Mouse (Mus musculus) embryo, embryonic 10.5 days (tissue): ENCODE data around the gene Trpm8.

ENCODE experiments used
- DNase-seq: peaks from one replicate; pipeline ENCODE4 v3.0.0-alpha.2; 2015; ENCODE audit warnings: low spot score

The Trpm8 gene

DNA sequence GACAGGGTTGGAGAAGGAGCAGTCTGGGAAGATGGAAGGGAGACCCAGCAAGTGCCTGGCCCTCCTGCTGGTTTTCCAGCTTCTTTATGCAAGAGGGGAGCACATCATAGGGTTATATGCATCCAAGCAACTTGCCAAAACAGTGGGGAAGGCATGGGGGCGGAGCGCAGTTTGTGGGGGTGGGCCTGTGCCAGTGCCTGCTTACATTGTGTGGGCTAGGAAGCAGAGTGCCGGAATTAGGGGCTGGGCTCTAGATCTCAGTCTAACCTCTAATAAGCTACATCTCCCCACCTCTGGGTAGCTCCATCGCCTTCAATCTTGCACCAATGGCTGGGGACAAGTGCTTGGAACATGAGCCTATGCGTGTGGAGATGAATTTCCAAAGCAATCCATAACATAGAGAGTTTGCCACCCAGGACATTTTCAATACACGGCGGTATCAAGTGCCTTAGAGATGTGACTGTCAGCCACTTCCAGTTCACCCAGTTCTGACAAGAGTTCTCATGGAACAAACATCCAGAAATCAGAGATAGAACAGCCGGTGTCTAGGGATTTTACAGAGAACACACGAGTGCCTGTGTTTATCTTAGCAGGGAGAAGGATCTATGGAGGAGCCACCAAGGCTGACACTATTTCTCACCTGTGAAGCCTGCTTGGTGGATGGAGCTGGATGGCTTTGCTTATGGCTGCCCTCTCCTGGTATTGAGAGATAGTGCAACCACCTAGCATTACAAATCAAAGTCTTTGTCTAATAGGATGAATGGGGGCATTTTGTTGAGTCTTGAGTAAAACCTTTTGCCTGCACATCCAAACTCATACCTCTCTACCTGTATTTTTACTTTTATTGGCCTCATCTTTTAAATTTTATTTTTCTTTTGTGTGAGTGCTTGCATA lies 23.9 kb downstream of the Trpm8 start:
- DNase-seq = peak; percentile 53

DNA sequence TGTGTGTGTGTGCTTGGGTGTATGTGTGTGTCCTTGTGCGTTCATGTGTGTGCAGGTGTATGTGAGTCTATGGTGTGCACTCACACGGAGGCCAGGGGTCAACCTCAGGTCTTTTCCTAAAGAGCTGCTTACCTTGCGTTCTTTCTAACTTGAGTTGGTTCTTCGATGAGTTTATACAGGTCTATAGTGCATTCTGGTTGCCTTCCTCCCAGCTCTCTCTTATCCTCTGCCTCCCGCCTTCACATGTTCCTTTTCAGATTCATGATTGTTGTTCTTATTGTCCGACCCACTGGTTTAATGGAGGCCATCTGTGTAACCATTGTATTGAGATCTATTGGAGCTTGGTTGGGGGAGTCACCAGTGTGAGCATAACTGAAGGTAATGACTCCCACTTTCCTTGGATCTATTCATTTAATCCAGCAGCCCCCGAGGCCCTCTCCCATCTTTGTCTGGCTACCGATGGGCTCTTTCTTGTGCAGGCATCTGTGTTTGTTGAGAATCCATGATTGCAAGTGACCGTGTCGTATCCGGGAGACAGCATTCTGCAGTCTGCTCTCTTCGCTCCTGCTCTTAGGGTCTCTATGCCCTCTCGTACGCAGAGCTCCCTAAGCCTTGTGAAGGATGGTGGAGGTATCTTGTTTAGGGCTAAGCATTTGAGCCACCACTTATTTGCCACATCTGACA lies 24.7 kb downstream of the Trpm8 start:
- peak; percentile 13 for DNase-seq

DNA sequence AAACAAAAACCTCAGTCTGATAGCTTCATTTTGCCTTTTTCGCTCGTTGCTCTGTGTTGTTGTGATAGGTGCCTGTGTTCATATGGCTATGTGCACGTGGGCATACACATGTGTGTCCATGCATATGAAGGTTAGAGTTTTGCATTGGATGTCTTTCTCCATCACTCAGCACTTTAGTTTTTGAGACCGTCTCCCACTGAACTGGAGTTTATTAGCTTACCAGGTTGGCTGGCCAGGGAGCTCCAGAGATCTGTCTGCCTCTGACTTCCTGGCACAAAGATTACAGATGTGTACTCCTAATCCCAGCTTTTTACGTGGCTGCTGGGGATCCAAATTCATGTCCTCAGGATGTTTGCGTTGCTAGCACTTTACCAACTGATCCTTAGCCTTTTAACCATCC lies 26.3 kb downstream of the Trpm8 start:
- peak; percentile 2 for DNase-seq

- DNase-seq = peak; percentile 1
Measured at GRCm38 (mm10) chr1:88304261-88304985, 27.0 kb downstream of the Trpm8 start.

GRCm38 (mm10) chr1:88305018-88305795 lies 27.7 kb downstream of the Trpm8 start:
- DNase-seq = peak; percentile 1

- peak; percentile 8 for DNase-seq
Measured at GRCm38 (mm10) chr1:88306543-88306942, 29.1 kb downstream of the Trpm8 start.

GRCm38 (mm10) chr1:88307180-88307579 lies 29.7 kb downstream of the Trpm8 start:
- DNase-seq = no peak

- DNase-seq = peak; percentile 9
Measured at GRCm38 (mm10) chr1:88309020-88309419, 31.6 kb downstream of the Trpm8 start.

DNA sequence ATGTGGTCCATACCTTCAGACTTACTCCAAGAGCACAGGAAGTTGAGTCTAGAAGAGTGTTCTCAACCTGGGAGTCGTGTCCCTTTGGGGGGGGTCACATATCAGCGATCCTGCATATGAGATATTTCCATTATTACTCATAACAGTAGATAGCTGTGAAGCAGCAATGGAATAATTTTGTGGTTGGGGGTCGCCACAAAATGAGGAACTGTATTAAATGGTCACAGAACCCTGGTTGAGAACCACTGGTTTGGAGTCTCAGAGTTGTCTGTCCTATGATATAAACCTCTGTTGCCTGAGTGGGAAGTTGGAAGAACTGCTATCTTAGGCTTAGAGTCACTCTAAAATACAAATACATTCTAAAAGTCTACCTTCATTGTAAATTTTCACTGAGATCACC lies 32.4 kb downstream of the Trpm8 start:
- peak; percentile 9 for DNase-seq

DNA sequence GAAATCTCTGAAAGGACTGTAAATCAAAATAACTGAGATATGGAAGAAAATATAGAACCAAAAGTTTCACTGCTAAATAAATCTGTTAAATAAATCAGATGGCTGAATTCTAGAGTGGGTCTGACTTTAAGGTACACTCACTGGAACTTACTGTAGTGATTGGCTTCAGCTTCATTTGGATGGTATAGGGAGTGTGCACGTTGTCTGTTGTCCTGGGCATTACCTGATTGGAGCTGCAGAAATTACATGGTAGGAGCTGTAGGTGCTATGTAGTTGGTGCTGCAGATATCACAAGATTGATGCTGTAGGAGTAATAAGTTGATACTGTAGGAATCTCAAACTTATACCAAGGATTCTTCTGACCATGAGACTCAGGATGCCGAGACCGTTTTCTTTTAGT lies 32.9 kb downstream of the Trpm8 start:
- DNase-seq = no peak

GRCm38 (mm10) chr1:88317279-88317678 lies 39.8 kb downstream of the Trpm8 start:
- DNase-seq = no peak

- peak; percentile 82 for DNase-seq
Measured at GRCm38 (mm10) chr1:88318531-88319060, 41.1 kb downstream of the Trpm8 start.

DNA sequence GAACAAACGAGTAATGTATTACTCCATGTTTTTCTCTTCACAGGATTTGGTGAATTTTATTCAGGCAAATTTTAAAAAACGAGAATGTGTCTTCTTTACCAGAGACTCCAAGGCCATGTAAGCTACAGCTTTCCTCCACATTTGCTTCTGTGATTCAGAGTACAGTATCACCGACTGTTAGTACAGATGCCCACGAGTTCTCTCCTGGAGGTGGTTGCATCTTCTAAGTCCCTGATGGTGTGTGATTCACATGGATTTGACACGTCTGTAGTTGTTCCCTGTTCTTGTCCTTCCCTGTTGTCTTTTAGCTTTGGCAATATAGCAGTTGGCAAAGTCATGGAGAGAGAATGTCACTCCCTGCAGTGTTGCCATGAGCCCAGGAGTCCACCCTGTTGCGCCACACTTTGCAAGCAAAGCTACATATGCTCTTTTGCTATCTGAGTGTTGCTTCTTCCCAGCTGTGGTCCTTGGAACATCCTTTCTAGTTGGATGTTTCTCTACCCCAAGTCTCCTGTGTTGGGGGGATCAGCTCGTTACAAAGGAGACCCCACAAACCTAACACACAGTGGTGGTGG lies 43.4 kb downstream of the Trpm8 start:
- DNase-seq = no peak

- DNase-seq = no peak
Measured at GRCm38 (mm10) chr1:88322146-88322545, 44.7 kb downstream of the Trpm8 start.

GRCm38 (mm10) chr1:88323101-88323500 lies 45.6 kb downstream of the Trpm8 start:
- DNase-seq = no peak

- DNase-seq = no peak
Measured at GRCm38 (mm10) chr1:88339481-88339880, 62.0 kb downstream of the Trpm8 start.

- DNase-seq = no peak
Measured at GRCm38 (mm10) chr1:88342615-88343014, 65.2 kb downstream of the Trpm8 start.

GRCm38 (mm10) chr1:88345580-88345979 lies 68.1 kb downstream of the Trpm8 start:
- DNase-seq = peak; percentile 7

DNA sequence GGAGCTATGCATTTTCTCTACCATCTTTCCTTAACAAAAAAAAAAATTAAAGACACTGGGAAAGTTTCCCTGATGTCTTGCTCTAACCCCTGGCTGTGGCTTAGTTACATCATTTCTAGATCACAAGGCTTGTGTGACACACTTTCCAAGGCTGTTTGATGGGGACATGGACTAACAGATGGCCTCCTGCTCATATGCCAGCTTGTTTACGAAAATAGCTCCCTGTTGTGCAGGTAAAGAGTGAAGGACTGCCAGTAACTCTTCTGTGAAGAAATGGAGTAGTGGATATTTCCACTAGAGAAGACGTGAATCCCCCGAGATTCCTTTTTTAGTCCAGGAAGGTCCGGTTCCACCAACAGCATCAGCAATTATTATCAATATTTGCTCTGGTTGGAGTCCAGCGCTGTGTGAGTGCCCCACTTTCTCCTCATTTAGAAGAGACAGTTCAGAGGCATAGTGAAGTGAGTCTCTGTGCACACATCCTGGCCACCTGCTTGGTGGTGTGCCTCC lies 71.1 kb downstream of the Trpm8 start:
- DNase-seq = no peak

DNA sequence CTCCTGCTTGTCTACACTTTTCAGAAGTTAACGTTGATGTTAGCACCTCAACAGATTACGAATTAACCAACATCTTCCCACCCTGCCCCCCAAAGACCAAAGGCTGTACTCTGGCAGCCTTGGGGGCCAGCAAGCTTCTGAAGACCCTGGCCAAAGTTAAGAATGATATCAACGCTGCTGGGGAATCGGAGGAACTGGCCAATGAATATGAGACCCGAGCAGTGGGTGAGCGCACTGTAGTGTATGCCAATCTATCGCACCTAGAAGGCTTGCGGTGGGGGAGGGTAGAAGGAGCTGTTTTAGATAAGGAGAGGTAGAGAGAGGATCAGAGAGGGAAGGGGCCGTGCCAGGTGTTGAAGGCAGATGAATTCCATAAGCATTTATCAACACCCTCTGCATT lies 73.3 kb downstream of the Trpm8 start:
- no peak for DNase-seq

DNA sequence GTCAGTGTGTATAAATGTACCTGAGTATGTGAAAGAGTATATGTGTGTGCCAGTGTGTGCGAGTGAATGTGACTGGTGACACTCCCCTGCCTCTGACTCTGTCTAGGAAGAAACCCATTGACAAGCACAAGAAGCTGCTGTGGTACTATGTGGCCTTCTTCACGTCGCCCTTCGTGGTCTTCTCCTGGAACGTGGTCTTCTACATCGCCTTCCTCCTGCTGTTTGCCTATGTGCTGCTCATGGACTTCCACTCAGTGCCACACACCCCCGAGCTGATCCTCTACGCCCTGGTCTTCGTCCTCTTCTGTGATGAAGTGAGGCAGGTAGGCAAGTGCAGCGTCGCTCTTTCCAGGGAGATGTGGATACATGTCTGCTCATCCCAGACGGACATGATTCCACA lies 77.6 kb downstream of the Trpm8 start:
- DNase-seq = no peak
